Comparison of ENCODE assay signal across 12 mouse cellular contexts in genomic region chr6:113465602-113466001, GRCm38 (mm10). TPM values are rescaled to one million over a fixed set of nuclear protein-coding genes. Genes with fewer than 3 reads are reported as not detected.
DNase-seq lines count a peak whose midpoint lies in the region; ATAC-seq and TF ChIP-seq lines count a peak whose summit lies in the region.
"Had no signal": no experiment of that assay in that cellular context is flagged by ENCODE, and none has a peak within 500 bp of the region (broad histone marks: within the 10 kb centered on the region; RNA-seq: fewer than 3 reads in every experiment).

No protein-coding gene starts in this region.

- WGBS in hindbrain, embryonic 11.5 days: 49% methylated on average over 5 of the region's 5 CpGs
- 56% methylated on average over 5 of the region's 5 CpGs for WGBS in hindbrain, embryonic 14.5 days
- 61% methylated on average over 5 of the region's 5 CpGs for WGBS in lung, embryonic 16.5 days

- H3K36me3 ChIP-seq in hindbrain, embryonic 11.5 days (ENCODE audit: control insufficient read depth, insufficient read depth, low read length): no peaks in the 10 kb centered on the region
- no peaks in the 10 kb centered on the region for H3K36me3 ChIP-seq in hindbrain, embryonic 14.5 days (replicated peaks; ENCODE audit: control insufficient read depth, insufficient read depth)
- no peaks in the 10 kb centered on the region for H3K36me3 ChIP-seq in lung, embryonic 16.5 days (ENCODE audit: control insufficient read depth, insufficient read depth, low read length)

- no peak for TF ChIP-seq POLR2A in brain, embryonic 14.5 days (IDR thresholded peaks at IDR 0.05; ENCODE audit: borderline replicate concordance, extremely low read depth, insufficient read depth, insufficient read length, poor library complexity, severe bottlenecking)

- ATAC-seq in hindbrain, embryonic 11.5 days (ENCODE audit: low FRiP score): peak; percentile 28; the same call in 1 of the 2 replicates
- no peak for ATAC-seq in hindbrain, embryonic 14.5 days (ENCODE audit: low FRiP score)
- ATAC-seq in lung, embryonic 16.5 days (ENCODE audit: low read depth): peak; percentile 8; the same call in 1 of the 2 replicates
- 0 out of 2 replicates have a peak, but pooled peaks have one; percentile 20 for ATAC-seq in megakaryocyte-erythroid progenitor cell, adult 5-6 weeks (replicated peaks; ENCODE audit: low FRiP score, low TSS enrichment, poor library complexity, severe bottlenecking)

- H3K9ac ChIP-seq in hindbrain, embryonic 11.5 days (ENCODE audit: low read depth, low read length): no peak overlapping the region
- no peak overlapping the region for H3K9ac ChIP-seq in hindbrain, embryonic 14.5 days
- no peak overlapping the region for H3K9ac ChIP-seq in lung, embryonic 16.5 days (ENCODE audit: low read length)

- peak; percentile 35 for DNase-seq in hindbrain, embryonic 11.5 days (ENCODE audit: low spot score)
- no peak for DNase-seq in hindbrain, embryonic 14.5 days (ENCODE audit: low spot score)
- no peak for DNase-seq in lung, postnatal 14 days
- no peak for DNase-seq in brain, embryonic 14.5 days (ENCODE audit: low read depth)
- DNase-seq in thymus, postnatal 0 days (ENCODE audit: low spot score): no peak
- DNase-seq: right cerebral cortex, adult 18-20 months had no signal

- H3K4me1 ChIP-seq in hindbrain, embryonic 11.5 days (replicated peaks; ENCODE audit: control insufficient read depth, insufficient read depth, low read length): no peaks in the 10 kb centered on the region
- H3K4me1 ChIP-seq in hindbrain, embryonic 14.5 days (replicated peaks; ENCODE audit: control insufficient read depth, insufficient read depth, low read length): peaks cover 7% of the 10 kb centered on the region; the same call in 1 of the 2 replicates
- peaks cover 10% of the 10 kb centered on the region for H3K4me1 ChIP-seq in lung, embryonic 16.5 days (replicated peaks; ENCODE audit: control insufficient read depth, insufficient read depth, low read length)

- H3K27me3 ChIP-seq in hindbrain, embryonic 11.5 days (ENCODE audit: control insufficient read depth, insufficient read depth, low read length): peaks cover 15% of the 10 kb centered on the region
- peaks cover 17% of the 10 kb centered on the region; the same call in 1 of the 2 replicates for H3K27me3 ChIP-seq in hindbrain, embryonic 14.5 days (ENCODE audit: control insufficient read depth, insufficient read depth, low read length)
- no peaks in the 10 kb centered on the region; the same call in 1 of the 2 replicates for H3K27me3 ChIP-seq in lung, embryonic 16.5 days (ENCODE audit: control insufficient read depth, insufficient read depth, low read depth, low read length)

- no peaks in the 10 kb centered on the region for H3K9me3 ChIP-seq in hindbrain, embryonic 11.5 days (ENCODE audit: control insufficient read depth, low read length)
- H3K9me3 ChIP-seq in hindbrain, embryonic 14.5 days (ENCODE audit: control insufficient read depth, low read length): no peaks in the 10 kb centered on the region
- H3K9me3 ChIP-seq in lung, embryonic 16.5 days (ENCODE audit: control insufficient read depth, low read length): no peaks in the 10 kb centered on the region

- peak; percentile 33; the same call in 1 of the 2 replicates for TF ChIP-seq CTCF in brain, embryonic 14.5 days (IDR thresholded peaks at IDR 0.05; ENCODE audit: borderline replicate concordance, extremely low read depth, insufficient read depth, insufficient read length)

- no peak overlapping the region for H3K4me3 ChIP-seq in hindbrain, embryonic 11.5 days (ENCODE audit: low read depth, low read length)
- no peak overlapping the region for H3K4me3 ChIP-seq in hindbrain, embryonic 14.5 days (replicated peaks; ENCODE audit: low read length)
- no peak overlapping the region for H3K4me3 ChIP-seq in lung, embryonic 16.5 days (ENCODE audit: low read length)
- H3K4me3 ChIP-seq: left cerebral cortex, adult 2 months had no signal

- no peak overlapping the region for H3K4me2 ChIP-seq in hindbrain, embryonic 11.5 days (replicated peaks; ENCODE audit: low read depth, low read length)
- no peak overlapping the region for H3K4me2 ChIP-seq in hindbrain, embryonic 14.5 days (replicated peaks)
- no peak overlapping the region for H3K4me2 ChIP-seq in lung, embryonic 16.5 days (ENCODE audit: low read depth, low read length)

- H3K27ac ChIP-seq in hindbrain, embryonic 11.5 days (ENCODE audit: low read depth, low read length): no peak overlapping the region
- no peak overlapping the region for H3K27ac ChIP-seq in hindbrain, embryonic 14.5 days
- no peak overlapping the region for H3K27ac ChIP-seq in lung, embryonic 16.5 days (ENCODE audit: low read length)
- H3K27ac ChIP-seq: left cerebral cortex, adult 2 months; macrophage had no signal

RNA-seq across cellular contexts. Expression of gene Il17rc, which starts 5.6 kb away (rescaled TPM):
- 2.7 and 3.2 TPM in 2 replicates for polyA plus RNA-seq in hindbrain, embryonic 11.5 days (2014; fragmentation: Nextera tagmentation; extraction: Ambion mirVana)
- 2.4 and 3.0 TPM in 2 replicates for polyA plus RNA-seq in hindbrain, embryonic 14.5 days (2014; fragmentation: Nextera tagmentation; extraction: Ambion mirVana)
- polyA plus RNA-seq in lung, embryonic 16.5 days (2015; fragmentation: Nextera tagmentation; extraction: Ambion mirVana): 26.7 and 28.3 TPM in 2 replicates
- 2.7 and 3.3 TPM in 2 replicates for polyA plus RNA-seq in brain, embryonic 14.5 days (2012; rRNA removed)
- not detected in 2 replicates for total RNA-seq in megakaryocyte-erythroid progenitor cell, adult 5-6 weeks (2014; fragmentation: Nextera tagmentation)
- not detected in 2 replicates for total RNA-seq in megakaryocyte-erythroid progenitor cell, adult 5-6 weeks (2017)
- 5.0 and 6.5 TPM in 2 replicates for polyA plus RNA-seq in thymus, postnatal 0 days (2015; fragmentation: Nextera tagmentation; extraction: Ambion mirVana)
- polyA plus RNA-seq: macrophage had no signal

RNA-seq across cellular contexts. Expression of gene Il17re, which starts 7.3 kb away (rescaled TPM):
- polyA plus RNA-seq in hindbrain, embryonic 11.5 days (2014; fragmentation: Nextera tagmentation; extraction: Ambion mirVana): 0.77 and 0.88 TPM in 2 replicates
- polyA plus RNA-seq in hindbrain, embryonic 14.5 days (2014; fragmentation: Nextera tagmentation; extraction: Ambion mirVana): 0.27 and 0.31 TPM in 2 replicates
- 25.8 and 28.2 TPM in 2 replicates for polyA plus RNA-seq in lung, embryonic 16.5 days (2015; fragmentation: Nextera tagmentation; extraction: Ambion mirVana)
- polyA plus RNA-seq in brain, embryonic 14.5 days (2012; rRNA removed): 0.47 and 0.63 TPM in 2 replicates
- 0.45 TPM in 1 of 2 replicates, not detected in the other for total RNA-seq in megakaryocyte-erythroid progenitor cell, adult 5-6 weeks (2014; fragmentation: Nextera tagmentation)
- total RNA-seq in megakaryocyte-erythroid progenitor cell, adult 5-6 weeks (2017): not detected in 2 replicates
- 6.0 and 7.9 TPM in 2 replicates for polyA plus RNA-seq in thymus, postnatal 0 days (2015; fragmentation: Nextera tagmentation; extraction: Ambion mirVana)
- polyA plus RNA-seq: macrophage had no signal

RNA-seq across cellular contexts. Expression of gene Creld1, which starts 17.5 kb away (rescaled TPM):
- polyA plus RNA-seq in hindbrain, embryonic 11.5 days (2014; fragmentation: Nextera tagmentation; extraction: Ambion mirVana): 29.6 and 32.6 TPM in 2 replicates
- 61.5 and 69.9 TPM in 2 replicates for polyA plus RNA-seq in hindbrain, embryonic 14.5 days (2014; fragmentation: Nextera tagmentation; extraction: Ambion mirVana)
- 32.5 and 37.7 TPM in 2 replicates for polyA plus RNA-seq in lung, embryonic 16.5 days (2015; fragmentation: Nextera tagmentation; extraction: Ambion mirVana)
- 33.3 and 42.2 TPM in 2 replicates for polyA plus RNA-seq in brain, embryonic 14.5 days (2012; rRNA removed)
- total RNA-seq in megakaryocyte-erythroid progenitor cell, adult 5-6 weeks (2014; fragmentation: Nextera tagmentation): 8.0 and 8.8 TPM in 2 replicates
- 1.6 and 6.1 TPM in 2 replicates for total RNA-seq in megakaryocyte-erythroid progenitor cell, adult 5-6 weeks (2017)
- 9.5 and 10.3 TPM in 2 replicates for polyA plus RNA-seq in thymus, postnatal 0 days (2015; fragmentation: Nextera tagmentation; extraction: Ambion mirVana)

RNA-seq across cellular contexts. Expression of gene Jagn1, which starts 23.2 kb away (rescaled TPM):
- 75.1 and 79.7 TPM in 2 replicates for polyA plus RNA-seq in hindbrain, embryonic 11.5 days (2014; fragmentation: Nextera tagmentation; extraction: Ambion mirVana)
- 87.9 and 88.5 TPM in 2 replicates for polyA plus RNA-seq in hindbrain, embryonic 14.5 days (2014; fragmentation: Nextera tagmentation; extraction: Ambion mirVana)
- 72.7 and 74.0 TPM in 2 replicates for polyA plus RNA-seq in lung, embryonic 16.5 days (2015; fragmentation: Nextera tagmentation; extraction: Ambion mirVana)
- polyA plus RNA-seq in brain, embryonic 14.5 days (2012; rRNA removed): 60.1 and 71.0 TPM in 2 replicates
- total RNA-seq in megakaryocyte-erythroid progenitor cell, adult 5-6 weeks (2014; fragmentation: Nextera tagmentation): 44.8 and 53.4 TPM in 2 replicates
- 29.4 and 50.3 TPM in 2 replicates for total RNA-seq in megakaryocyte-erythroid progenitor cell, adult 5-6 weeks (2017)
- 69.1 and 70.6 TPM in 2 replicates for polyA plus RNA-seq in thymus, postnatal 0 days (2015; fragmentation: Nextera tagmentation; extraction: Ambion mirVana)

RNA-seq across cellular contexts. Expression of gene Cidec, which starts 30.0 kb away (rescaled TPM):
- not detected in 2 replicates for polyA plus RNA-seq in hindbrain, embryonic 11.5 days (2014; fragmentation: Nextera tagmentation; extraction: Ambion mirVana)
- not detected in 2 replicates for polyA plus RNA-seq in hindbrain, embryonic 14.5 days (2014; fragmentation: Nextera tagmentation; extraction: Ambion mirVana)
- polyA plus RNA-seq in lung, embryonic 16.5 days (2015; fragmentation: Nextera tagmentation; extraction: Ambion mirVana): 0.49 TPM in 1 of 2 replicates, not detected in the other
- 0.07 and 0.16 TPM in 2 replicates for polyA plus RNA-seq in brain, embryonic 14.5 days (2012; rRNA removed)
- total RNA-seq in megakaryocyte-erythroid progenitor cell, adult 5-6 weeks (2014; fragmentation: Nextera tagmentation): not detected in 2 replicates
- total RNA-seq in megakaryocyte-erythroid progenitor cell, adult 5-6 weeks (2017): not detected in 2 replicates
- 0.37 and 1.5 TPM in 2 replicates for polyA plus RNA-seq in thymus, postnatal 0 days (2015; fragmentation: Nextera tagmentation; extraction: Ambion mirVana)
- total RNA-seq: left cerebral cortex, adult 2 months had no signal
- polyA plus RNA-seq: forebrain, embryonic 11.5 days; heart, embryonic 14.5 days; macrophage had no signal
